Mouse (Mus musculus) bone marrow, adult 2 months (tissue): ENCODE results near the gene Trim6. TPM values are rescaled to one million over a fixed set of nuclear protein-coding genes. Genes with fewer than 3 reads are reported as not detected.

Experiments used
- H3K27ac ChIP-seq: fragments of 200-500 bp; 2 replicates; pipeline ENCODE4 v1.5.1; 2012; ENCODE audit warnings: low read depth, mild to moderate bottlenecking, control low read depth, inconsistent platforms, low read length; ENCODE audit not compliant: control insufficient read depth, poor library complexity, insufficient read depth
- H3K4me1 ChIP-seq: fragments of 200-500 bp; 2 replicates; pipeline ENCODE4 v1.6.1; 2011; ENCODE audit warnings: low read length; ENCODE audit not compliant: control insufficient read depth, insufficient read depth
- H3K4me3 ChIP-seq: fragments of 200-500 bp; replicated peaks from 2 replicates; pipeline ENCODE3; 2011; ENCODE audit warnings: mild to moderate bottlenecking, low read depth, low read length, control low read depth; ENCODE audit not compliant: control insufficient read depth
- CTCF ChIP-seq: fragments of 200-500 bp; IDR thresholded peaks from 2 replicates; pipeline ENCODE4 v1.5.1; 2011; ENCODE audit warnings: low read length, control low read depth; ENCODE audit not compliant: control insufficient read depth, insufficient read depth
- POLR2A ChIP-seq: fragments of 200-500 bp; IDR thresholded peaks from 2 replicates; pipeline ENCODE4 v1.6.1; 2011; ENCODE audit warnings: low read depth, mild to moderate bottlenecking, control low read depth, low read length, borderline replicate concordance; ENCODE audit not compliant: control insufficient read depth
- WGBS: fragments of 180-500 bp; shearing (Covaris S2); methylation state at CpG from one replicate; pipeline ENCODE4 v1.1.7; 2018; 5-methylcytosine and 5-hydroxymethylcytosine counted together
- polyA plus RNA-seq: library from polyadenylated mRNA; stranded (reverse); fragments of >200 nt; gene quantifications from 2 replicates; pipeline ENCODE4 v1.2.4, GENCODE M21; 2011; ENCODE audit warnings: low replicate concordance; ENCODE audit not compliant: missing spikeins, insufficient read depth, insufficient read length

The Trim6 gene
- 2.4 and 6.1 TPM in 2 replicates for polyA plus RNA-seq

DNA sequence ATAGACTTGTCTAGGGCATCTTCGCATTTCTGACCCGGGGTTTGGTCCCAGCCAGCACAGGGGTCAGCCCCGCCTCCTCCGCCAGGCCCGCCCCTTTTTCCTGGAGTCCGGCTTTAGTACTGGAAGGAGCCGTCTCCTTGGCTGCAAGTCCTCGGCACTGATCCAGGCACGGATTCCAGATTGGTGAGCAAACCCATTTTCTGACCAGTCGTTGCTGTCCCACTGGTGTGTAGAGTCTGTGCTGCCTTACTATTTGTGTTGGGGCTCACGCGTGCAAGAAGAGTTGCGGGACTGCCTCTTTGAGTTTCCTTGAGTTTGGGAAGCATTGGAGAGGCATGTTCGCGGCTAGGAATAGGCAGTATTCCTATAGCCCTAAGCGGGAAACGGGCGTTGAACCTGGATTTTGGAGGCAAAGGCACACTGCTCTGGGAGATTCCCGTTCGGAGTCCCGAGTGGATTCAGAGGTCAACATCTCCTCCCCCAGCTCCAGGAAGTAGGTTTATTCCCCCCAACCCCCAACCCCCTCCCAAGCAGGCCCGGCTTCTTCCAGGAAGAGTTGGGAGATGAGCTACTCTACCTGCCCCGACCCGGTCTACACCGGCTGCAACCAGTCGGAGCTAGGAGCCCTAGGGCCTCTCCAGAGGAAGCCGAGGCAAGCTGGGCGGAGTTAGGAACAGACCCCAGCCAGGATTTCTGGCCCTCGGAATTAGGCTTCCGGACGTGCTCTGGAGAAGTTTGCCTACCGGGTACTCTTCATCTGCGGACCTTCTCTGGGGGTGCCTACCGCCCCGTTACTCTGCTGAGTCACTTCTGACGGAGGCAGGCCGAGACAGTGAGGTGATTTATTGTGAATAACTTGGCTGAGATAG is at the start of gene Trim6:
Gene Trim6 (plus strand): TSS at position 93 of the 869 bp plus-strand sequence.
- TF ChIP-seq POLR2A: no peak
- TF ChIP-seq CTCF: no peak
- WGBS: 2% methylated on average over 37 of the region's 37 CpGs

DNA sequence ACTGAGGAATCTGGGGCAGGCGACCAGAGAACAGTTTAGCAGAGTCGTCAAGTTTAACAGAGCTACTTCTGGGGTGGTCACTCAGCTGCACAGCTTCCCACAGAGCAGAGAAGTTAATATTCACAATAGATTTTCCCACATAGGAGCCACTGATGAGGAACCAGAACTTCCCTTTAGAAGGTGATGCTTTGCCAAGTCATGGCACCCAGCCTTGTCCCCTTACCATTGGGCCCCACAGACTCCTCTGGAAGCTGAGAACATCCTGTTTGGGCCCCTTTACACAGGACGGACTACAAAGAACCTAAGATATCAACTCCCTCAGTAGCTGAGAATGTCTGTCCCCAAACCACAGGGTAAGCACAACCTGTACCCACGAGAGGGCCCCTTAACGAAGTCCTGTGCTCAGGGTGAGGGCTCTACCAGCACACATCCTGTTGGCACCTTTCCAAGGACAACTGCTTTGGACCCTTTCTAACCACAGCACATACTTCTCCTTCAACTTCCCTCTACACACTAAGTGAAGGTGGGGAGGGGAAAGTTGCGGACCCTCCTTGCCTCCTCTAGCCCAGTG is 48.9 kb upstream of the Trim6 start:
- WGBS: 3% methylated on average over 6 of the region's 6 CpGs
- no peak overlapping the region for H3K4me3 ChIP-seq
- 0 out of 2 replicates have a peak overlapping the region, but pooled peaks have one; percentile 2 for H3K27ac ChIP-seq
- H3K4me1 ChIP-seq: peaks cover 2% of the 10 kb centered on the region; the same call in 1 of the 2 replicates
- no peak for TF ChIP-seq CTCF

More for the DNA sequence above, at the start of gene Trim6:
- Histone ChIP-seq H3K4me3 (peak within 1 kb of the TSS; percentile 69), H3K27ac (no peak within 1 kb of the TSS), H3K4me1 (no peaks in the 10 kb centered on the region; the same call in 1 of the 2 replicates)

DNA sequence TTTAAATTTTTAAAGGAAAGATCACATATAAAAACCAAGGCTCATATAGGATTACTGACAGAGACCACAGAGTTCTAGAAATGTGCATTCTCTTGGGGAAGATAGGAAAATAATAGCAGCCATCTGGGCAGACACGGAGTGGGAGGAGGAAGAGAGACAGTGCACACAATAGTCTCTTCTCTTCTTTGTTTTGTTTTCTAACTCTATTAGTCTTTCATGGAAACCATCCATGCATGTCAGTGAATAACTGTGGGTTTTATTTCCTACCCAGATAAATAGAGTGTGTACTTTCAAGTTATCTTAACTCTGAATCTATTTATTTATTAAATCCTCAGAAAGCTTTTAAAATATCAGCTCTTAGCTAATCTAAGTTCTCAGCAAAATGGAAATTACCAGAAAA is 43.5 kb upstream of the Trim6 start:
- H3K27ac ChIP-seq: no peak overlapping the region
- H3K4me3 ChIP-seq: no peak overlapping the region
- TF ChIP-seq CTCF (no peak), POLR2A (no peak)
- 48% methylated on average over 1 of the region's 1 CpGs for WGBS
- no peaks in the 10 kb centered on the region; the same call in 1 of the 2 replicates for H3K4me1 ChIP-seq

DNA sequence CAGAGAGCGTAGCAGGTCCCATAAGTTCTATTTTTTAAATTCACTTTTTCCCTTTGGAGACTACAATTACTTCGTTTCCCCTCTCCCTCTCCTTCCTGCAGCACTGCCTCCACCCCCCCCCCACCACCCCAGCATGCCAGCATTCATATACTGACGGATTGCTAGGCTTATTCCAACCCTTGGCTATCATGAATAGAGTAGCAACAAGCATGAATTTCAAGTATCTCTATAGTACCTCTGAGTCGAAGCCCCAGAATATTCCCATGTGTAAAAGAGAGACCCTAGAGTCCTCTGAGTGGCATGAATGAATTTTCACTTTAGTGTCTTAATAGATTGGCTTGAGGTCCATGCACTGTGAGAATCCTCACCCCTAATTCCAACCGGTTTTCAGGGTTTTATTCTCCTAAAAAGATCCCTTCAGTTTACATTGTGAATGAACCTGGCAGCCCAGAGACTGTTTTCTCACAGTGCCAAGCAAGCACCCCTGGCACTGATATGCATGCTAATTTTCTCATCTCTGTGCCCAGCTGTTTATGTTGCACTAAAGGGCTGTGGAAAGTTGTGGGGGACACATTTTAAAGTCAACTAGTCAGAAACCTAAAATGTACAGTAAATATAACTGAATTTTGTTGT is 40.1 kb upstream of the Trim6 start:
- no peak overlapping the region for H3K27ac ChIP-seq
- H3K4me1 ChIP-seq: no peaks in the 10 kb centered on the region
- 66% methylated on average over 5 of the region's 5 CpGs for WGBS
- no peak for TF ChIP-seq POLR2A
- no peak for TF ChIP-seq CTCF
- H3K4me3 ChIP-seq: no peak overlapping the region

DNA sequence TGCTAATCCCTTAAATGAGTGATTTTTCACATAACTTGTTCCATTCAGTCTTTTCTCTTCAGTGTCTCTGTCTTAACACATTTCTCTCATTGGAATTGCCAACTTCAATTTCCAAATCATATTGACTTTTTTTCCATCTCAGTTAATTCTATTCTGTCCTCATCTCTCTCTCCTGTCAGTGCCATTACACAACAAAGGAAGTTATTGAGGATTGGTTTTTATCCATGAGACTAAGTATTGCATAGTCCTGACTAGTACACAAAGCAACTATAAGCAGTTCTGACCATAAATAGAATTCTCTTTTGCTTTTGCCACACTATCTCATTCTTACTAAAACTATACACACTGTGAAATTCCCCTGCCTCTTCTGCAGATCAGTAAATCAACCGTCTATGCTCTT is 39.5 kb upstream of the Trim6 start:
- WGBS: 69% methylated on average over 1 of the region's 1 CpGs
- H3K4me1 ChIP-seq: no peaks in the 10 kb centered on the region

DNA sequence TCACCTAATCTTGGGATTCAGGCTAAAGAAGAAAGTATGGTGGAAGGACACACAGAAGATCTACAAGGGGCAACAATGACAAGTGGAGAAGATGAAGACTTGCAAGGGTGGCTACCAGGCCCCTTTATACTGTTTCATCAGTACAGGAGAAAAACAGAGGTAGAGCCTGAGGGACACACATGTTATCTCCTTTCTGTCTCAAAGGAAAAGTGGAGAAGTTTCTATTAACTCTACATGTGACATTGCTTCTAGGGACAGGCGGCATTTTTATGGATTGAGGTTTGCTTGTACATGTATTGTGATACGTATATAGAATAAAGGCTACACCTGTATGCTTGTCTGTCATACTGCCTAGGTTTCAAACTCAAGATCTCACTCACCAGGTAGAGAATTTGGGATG is 35.3 kb upstream of the Trim6 start, which contains the start of gene Olfr648:
Gene Olfr648 (minus strand): TSS at position 101 of the 400 bp plus-strand sequence.
- Histone ChIP-seq H3K27ac (no peak within 1 kb of the TSS), H3K4me3 (no peak within 1 kb of the TSS), H3K4me1 (no peaks in the 10 kb centered on the region)
- 68% methylated on average over 2 of the region's 2 CpGs for WGBS
- no peak for TF ChIP-seq CTCF
- TF ChIP-seq POLR2A: no peak

More for the DNA sequence above, 39.5 kb upstream of the Trim6 start:
- TF ChIP-seq CTCF: no peak
- no peak for TF ChIP-seq POLR2A
- Histone ChIP-seq H3K27ac (no peak overlapping the region), H3K4me3 (no peak overlapping the region)

DNA sequence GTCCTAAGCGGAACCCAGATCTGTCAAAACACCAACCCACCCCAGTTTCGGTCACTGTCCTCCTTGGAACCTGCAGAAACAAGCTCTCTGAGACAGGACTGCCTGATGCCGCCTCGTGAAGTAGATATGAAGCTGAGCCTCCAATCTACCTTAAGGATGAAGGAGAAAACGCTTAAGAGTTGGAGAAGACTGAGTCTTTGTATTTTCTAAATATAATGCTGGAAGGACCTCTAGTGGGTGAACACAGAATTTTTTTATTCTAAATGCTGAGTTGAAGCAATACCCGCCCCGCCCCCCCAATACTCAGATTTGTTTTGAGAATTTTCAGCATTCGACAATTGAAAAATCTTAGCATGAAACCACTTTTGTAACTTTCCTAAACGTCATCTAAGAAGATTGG is 27.3 kb upstream of the Trim6 start:
- Histone ChIP-seq H3K4me3 (no peak overlapping the region), H3K4me1 (no peaks in the 10 kb centered on the region), H3K27ac (no peak overlapping the region)
- no peak for TF ChIP-seq CTCF
- 15% methylated on average over 9 of the region's 9 CpGs for WGBS

DNA sequence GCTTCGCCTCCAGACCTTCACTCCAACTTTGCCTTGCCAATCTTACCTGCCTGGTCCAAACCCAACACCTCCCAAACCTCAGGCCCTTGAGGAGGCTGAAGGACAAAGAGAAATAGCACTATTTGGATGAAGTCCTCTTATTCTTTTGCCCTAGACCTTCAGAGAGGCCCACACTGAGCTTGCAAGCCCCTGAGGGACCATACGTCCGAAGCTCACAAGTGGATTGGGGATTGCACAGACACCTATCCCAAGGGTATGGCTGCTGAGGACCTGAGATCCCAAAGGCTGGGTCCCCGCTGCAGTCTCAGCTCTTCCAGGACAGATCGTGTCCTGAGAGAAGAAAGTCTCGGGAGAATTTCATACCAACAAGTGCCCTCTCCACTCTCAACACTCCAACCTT is 22.7 kb upstream of the Trim6 start, which contains the start of gene Olfr649:
Gene Olfr649 (minus strand): TSS at position 101 of the 400 bp plus-strand sequence.
- no peaks in the 10 kb centered on the region for H3K4me1 ChIP-seq
- H3K27ac ChIP-seq: no peak within 1 kb of the TSS
- WGBS: 79% methylated on average over 6 of the region's 6 CpGs
- TF ChIP-seq CTCF (no peak), POLR2A (no peak)
- no peak within 1 kb of the TSS for H3K4me3 ChIP-seq
